Mouse (Mus musculus) E14TG2a.4 (cell line): Measurements from ENCODE around the gene Ccdc50.

ENCODE experiments used
- CTCF ChIP-seq: conservative IDR thresholded peaks from 2 replicates; pipeline ENCODE4 v1.5.1; 2014; ENCODE audit warnings: low read length
- NANOG ChIP-seq: IDR thresholded peaks from 2 replicates; pipeline ENCODE4 v1.6.1; 2014; ENCODE audit warnings: borderline replicate concordance, low read length, mixed read lengths
- POU5F1 ChIP-seq: IDR thresholded peaks from 2 replicates; pipeline ENCODE4 v1.6.1; 2014; ENCODE audit warnings: low read length, borderline replicate concordance

DNA sequence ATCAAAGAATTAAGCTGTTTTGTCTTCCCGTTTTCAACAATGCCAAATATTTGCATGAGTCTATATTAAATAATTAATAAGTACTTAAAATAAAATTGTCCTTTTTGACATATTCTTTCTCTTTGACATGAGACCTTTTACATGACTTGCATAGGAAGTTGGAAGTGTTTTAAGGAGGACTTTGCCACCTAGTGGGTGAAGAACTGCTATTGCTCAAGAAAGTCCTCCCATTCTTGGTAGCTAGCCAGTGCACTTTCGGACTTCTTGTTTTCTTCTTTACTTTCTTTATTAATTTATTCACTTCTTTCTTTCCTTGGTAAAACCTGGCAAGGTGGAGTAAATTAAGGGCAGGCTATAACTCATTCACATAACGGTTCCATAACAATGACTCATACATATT is 55.3 kb downstream of the Ccdc50 start:
- TF ChIP-seq CTCF (no peak), POU5F1 (no peak), NANOG (no peak)
